Mouse (Mus musculus): Measurements from ENCODE around the gene Xpo6. TPM values are rescaled to one million over a fixed set of nuclear protein-coding genes. Genes with fewer than 3 reads are reported as not detected.

The Xpo6 gene
- total RNA-seq, 1 experiment from 2014 or later: 73.4 TPM

DNA sequence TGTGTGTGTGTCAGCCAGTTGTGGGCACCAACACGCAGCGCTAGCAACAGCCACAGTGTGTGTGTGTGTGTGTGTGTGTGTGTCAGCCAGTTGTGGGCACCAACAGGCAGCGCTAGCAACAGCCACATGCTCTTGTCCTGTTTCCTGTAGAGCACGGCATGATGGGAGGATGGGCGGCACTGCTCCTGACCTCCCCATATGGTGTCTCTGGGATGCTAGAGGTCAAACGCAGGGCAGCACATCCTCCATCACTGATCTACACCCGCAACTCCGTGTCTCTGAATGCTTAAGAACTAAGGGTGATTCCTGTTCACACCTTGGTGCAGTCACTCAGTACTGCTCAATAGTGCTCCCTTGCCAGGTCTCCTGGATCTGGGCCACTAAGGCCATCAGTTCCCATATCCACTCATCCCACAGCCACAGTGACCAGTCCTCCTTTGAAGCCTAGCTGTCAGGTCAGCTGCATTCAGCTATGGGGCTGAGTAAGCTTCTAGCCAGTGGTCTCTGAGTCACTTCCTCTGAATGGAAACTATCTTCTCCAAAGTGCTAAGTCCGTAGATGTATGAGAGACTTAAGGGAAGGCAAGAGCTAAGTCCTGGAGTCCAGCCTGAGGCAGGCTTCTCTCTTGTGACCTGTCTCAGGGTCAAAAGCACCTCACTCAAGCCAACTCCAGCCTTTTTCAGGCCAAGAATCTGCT, 102.9 kb downstream of the Xpo6 start:
- ATAC-seq (replicated peaks in 1 of 2; ENCODE audit: insufficient read depth in 1 of 2, low FRiP score in 2 of 2, low TSS enrichment in 1 of 2, low read depth in 1 of 2, poor library complexity in 2 of 2, severe bottlenecking in 2 of 2): no peak

DNA sequence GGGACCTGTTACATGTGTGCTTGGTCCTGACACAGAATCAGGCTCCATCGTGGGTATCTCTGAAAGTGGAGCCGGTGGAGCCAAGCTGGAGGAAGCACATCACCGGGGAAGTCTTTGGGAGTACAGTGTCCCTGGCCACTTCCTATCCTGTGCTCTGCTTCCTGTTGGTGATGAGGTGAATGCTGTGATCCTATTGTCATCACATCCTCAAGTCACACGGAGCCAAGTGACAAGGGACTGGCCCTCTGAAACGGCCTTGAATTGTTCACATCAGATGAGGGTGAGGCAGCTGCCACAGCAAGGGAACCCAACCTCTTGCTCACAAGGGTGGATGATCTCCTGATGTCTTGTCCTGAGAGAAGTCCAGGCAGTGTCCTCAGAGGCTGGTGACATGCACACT, 103.7 kb downstream of the Xpo6 start:
- peak in 1 of 2 experiments; percentile 33; a peak in 1 of 4 replicates for ATAC-seq (replicated peaks in 1 of 2; ENCODE audit: insufficient read depth in 1 of 2, low FRiP score in 2 of 2, low TSS enrichment in 1 of 2, low read depth in 1 of 2, poor library complexity in 2 of 2, severe bottlenecking in 2 of 2)

DNA sequence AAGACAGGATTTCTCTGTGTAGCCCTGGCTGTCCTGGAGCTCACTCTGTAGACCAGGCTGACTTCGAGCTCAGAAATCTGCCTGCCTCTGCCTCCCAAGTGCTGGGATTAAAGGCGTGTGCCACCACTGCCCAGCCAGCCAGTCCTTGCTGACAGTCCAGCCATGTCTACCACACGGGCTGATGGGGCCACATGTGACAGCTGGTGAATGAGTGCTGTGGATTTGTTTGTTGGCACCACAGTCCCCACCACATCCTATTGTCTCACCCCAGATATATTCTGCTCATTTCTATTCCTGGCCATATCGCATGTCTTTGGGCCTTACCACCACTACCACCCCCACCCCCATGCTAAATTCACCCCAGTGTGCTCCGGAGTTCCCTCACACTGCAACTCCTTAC, 105.6 kb downstream of the Xpo6 start:
- no peak for ATAC-seq (replicated peaks in 1 of 2; ENCODE audit: insufficient read depth in 1 of 2, low FRiP score in 2 of 2, low TSS enrichment in 1 of 2, low read depth in 1 of 2, poor library complexity in 2 of 2, severe bottlenecking in 2 of 2)

DNA sequence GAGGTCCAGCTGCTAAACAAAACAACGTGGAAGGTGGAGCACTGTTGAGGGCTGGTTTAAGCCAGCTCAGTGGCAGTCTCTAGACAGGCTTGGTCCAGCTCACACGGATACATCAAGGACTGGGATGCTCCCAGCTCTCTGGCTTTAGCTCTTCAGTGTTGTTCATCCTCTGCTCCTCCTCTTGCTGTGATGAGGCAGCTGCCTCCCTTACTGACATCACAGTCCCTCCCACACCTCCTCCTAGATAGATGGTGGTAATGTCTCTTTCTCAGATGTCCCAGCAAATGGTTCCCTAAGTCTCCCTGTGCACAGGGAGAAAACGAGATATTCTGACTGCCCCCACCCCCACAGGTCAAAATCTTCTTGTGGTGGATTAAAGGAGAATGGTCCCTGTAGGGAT, 107.1 kb downstream of the Xpo6 start:
- ATAC-seq (replicated peaks in 1 of 2; ENCODE audit: insufficient read depth in 1 of 2, low FRiP score in 2 of 2, low TSS enrichment in 1 of 2, low read depth in 1 of 2, poor library complexity in 2 of 2, severe bottlenecking in 2 of 2): no peak

DNA sequence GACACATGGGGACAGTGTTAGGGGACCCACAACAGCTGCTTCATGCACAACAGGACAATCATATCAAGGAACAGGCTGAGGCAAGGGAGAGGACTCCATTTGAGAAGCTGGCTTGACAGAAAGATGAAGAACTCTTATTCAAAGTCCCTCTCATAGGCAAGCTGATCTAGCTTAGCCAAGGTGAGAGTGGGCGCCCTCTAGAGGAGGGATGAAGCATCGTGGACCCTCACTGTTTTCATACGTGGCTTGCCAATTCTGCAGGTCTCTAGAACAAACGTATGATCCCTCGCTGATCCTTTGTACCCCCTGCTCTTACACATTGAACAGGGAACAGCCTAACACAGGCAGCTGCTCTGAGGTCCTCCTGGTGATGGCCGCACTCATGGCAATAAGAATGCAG, 110.5 kb downstream of the Xpo6 start:
- ATAC-seq (replicated peaks in 1 of 2; ENCODE audit: insufficient read depth in 1 of 2, low FRiP score in 2 of 2, low TSS enrichment in 1 of 2, low read depth in 1 of 2, poor library complexity in 2 of 2, severe bottlenecking in 2 of 2): peak; percentile 54 to 85; a peak in 2 of 4 replicates

DNA sequence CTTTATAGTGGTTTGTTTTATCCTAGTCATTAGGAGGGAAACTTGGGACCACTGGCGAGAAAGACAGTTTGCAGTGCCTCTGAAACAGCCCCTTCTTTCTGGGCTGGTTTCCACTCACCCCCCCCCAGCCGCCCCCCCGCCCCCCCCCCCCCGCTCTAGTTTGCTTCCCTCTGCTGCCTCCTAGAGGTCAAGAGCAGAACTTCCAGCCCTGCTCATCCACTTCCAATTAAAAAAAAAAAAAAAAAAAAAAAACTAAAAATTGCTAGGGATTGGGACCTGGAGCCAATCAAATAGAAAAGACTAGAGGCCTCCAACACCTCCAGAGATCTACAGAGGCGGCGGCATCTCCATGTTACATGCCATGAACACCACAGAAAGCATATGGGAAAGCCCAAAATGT, 112.1 kb downstream of the Xpo6 start:
- no peak for ATAC-seq (replicated peaks in 1 of 2; ENCODE audit: insufficient read depth in 1 of 2, low FRiP score in 2 of 2, low TSS enrichment in 1 of 2, low read depth in 1 of 2, poor library complexity in 2 of 2, severe bottlenecking in 2 of 2)

DNA sequence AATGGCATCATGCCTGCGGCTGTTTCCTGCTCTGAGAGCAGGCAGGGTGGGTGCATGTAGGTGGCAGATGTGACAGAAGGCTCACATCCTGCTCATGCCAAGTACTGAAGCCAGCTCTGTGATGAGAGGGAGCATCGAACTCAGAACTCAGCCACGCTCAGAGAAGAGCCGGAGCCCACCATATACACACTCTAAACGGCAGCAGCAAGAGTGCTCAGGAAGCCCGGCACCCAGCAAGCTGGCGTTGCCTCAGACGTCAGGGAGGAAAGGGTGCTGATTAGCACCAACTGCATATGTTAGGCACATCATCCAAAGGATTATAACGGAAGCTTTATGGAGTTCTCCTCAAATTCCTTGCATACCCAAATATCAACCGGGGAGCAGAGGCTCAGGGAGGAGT, 112.7 kb downstream of the Xpo6 start:
- ATAC-seq (replicated peaks in 1 of 2; ENCODE audit: insufficient read depth in 1 of 2, low FRiP score in 2 of 2, low TSS enrichment in 1 of 2, low read depth in 1 of 2, poor library complexity in 2 of 2, severe bottlenecking in 2 of 2): no peak

DNA sequence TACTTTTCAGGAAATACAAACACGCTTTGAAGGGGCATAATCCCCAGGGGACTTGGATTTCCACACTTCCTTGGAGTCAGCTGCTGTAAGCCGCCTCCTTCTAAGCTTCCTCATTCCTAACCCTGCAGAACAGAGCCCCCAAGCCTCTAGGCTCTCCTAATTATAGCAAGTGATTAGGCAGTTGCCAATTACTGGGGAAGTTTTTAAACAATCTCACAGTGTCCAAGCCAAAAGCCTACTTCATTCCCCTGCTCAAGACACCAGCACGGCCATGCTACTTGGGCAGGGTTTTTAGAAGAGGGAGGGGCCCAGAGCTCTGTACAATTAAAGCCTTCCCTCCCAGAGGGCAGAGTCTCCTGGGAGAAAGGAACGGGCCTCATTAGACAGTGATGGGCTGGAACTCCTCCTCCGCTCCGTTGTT, 114.0 kb downstream of the Xpo6 start:
- ATAC-seq (replicated peaks in 1 of 2; ENCODE audit: insufficient read depth in 1 of 2, low FRiP score in 2 of 2, low TSS enrichment in 1 of 2, low read depth in 1 of 2, poor library complexity in 2 of 2, severe bottlenecking in 2 of 2): no peak

DNA sequence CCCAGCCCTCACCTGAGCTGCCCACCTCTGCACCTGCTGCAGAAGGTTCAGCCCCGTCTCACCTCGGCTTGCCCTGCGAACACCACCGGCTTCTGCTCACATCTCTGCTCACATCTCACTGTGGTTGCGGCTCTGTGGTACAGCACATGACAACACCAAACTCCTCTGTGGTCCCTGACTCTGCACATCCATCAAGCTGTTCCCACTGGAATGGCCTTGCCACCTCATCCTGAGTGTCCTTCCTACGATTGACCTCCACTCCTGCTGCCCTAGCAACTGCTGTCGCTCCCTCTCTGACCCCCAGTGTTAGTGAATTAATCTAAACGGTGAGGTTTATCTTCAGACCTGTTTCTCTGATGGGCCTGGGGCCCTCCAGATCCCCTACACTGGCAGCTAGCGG, 115.1 kb downstream of the Xpo6 start:
- no peak for ATAC-seq (replicated peaks in 1 of 2; ENCODE audit: insufficient read depth in 1 of 2, low FRiP score in 2 of 2, low TSS enrichment in 1 of 2, low read depth in 1 of 2, poor library complexity in 2 of 2, severe bottlenecking in 2 of 2)

DNA sequence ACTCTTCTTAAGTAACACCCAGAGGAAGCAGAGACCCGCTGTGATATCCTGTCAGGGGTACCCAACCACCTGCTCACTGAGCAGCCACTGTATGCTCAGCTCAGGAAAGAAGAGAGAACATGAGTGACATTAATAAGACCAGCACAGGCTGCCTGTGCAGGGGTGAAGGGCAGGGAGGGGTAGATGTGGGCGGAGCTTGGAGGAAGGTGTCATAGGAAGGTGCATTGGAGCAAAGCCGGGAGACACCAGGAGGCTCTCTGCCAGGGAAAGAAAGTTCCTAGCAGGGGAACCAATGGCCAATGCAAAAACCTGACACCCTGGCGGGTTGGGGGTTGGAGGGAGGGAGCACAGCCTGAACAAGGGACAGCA, 116.3 kb downstream of the Xpo6 start:
- ATAC-seq (replicated peaks in 1 of 2; ENCODE audit: insufficient read depth in 1 of 2, low FRiP score in 2 of 2, low TSS enrichment in 1 of 2, low read depth in 1 of 2, poor library complexity in 2 of 2, severe bottlenecking in 2 of 2): no peak

DNA sequence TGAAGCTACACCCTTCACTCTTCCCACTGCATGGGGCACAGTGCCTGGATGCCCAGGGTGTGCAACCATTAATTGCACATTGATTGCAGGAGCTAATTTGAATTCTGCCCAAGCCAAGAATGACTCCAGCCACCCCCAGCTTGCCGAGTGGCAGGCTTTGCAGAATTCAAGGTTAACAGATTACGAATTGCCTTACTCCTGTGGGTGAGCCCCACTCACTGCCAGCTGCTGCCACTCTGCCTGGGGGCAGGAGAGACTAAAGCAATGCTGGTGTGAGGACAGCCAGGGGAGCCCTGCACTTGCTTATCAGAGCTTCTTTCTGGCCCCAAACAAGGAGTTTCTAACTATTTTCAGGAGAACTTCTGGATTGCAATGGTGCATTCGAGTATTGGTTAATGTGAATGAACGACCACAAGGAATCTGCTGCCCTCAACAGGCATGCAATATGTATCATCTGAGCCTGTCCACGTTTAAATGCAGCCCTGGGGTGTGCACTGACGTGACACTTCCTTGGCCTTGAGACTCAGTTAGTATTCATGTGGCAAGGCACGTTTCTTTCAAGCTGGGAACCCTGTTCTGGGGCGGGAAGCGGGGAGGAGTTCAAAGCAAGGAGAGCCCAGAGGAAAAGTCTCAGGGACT, 116.8 kb downstream of the Xpo6 start:
- ATAC-seq (replicated peaks in 1 of 2; ENCODE audit: insufficient read depth in 1 of 2, low FRiP score in 2 of 2, low TSS enrichment in 1 of 2, low read depth in 1 of 2, poor library complexity in 2 of 2, severe bottlenecking in 2 of 2): no peak

DNA sequence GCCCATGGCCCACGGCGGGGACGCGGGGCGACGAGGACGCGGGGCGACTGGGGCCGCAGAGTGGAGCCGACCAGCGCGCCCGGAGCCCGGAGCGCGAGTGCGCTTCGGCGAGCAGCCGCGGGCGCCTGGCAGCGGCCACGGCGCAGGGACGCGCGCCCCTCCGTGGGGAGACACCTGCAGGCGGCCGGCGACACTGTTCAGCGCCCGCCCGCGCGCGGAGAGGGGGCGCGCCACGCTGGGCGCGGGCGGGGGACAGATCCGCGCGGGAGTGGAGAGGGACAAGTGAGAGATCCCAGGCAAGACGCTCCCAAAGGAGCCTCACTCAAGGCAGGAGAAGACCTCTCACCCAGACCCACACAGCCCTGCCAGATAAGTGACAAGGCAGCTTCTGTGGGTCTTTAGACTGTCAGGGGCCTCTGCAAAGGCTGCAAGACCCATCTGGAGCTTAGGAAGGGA, 118.0 kb downstream of the Xpo6 start, which contains the start of gene Gsg1l:
Gene Gsg1l, minus strand, starts transcription at position 126 of the 456 bp plus-strand sequence.
- ATAC-seq (replicated peaks in 1 of 2; ENCODE audit: insufficient read depth in 1 of 2, low FRiP score in 2 of 2, low TSS enrichment in 1 of 2, low read depth in 1 of 2, poor library complexity in 2 of 2, severe bottlenecking in 2 of 2): no peak

DNA sequence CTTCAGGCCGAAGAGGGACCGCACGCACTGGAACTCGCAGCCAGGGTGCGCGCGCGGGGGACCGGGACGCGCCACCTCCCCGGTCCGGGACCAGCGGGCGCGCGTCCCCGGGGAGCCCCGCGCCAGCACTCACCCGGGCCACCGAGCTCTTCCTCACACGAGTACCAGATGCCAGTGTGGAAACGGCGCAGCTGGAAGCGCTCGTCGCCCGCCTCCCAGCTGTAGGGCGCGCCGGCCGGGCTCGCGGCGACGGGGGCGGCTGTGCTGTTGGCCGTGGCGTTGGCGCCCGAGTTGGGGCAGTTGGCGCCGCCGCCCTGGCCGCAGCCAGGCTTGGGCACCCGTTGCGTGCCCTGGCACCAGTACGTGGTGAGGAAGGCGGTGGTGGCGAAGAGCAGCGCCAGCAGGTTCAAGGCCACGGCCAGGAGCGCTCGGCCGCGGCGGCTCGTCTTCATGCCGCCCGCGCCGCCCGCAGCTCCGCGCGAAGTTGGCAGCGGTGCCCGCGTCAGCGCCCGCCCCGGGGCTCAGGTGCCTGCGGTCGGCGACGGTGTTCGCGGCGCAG, 118.5 kb downstream of the Xpo6 start:
- ATAC-seq (replicated peaks in 1 of 2; ENCODE audit: insufficient read depth in 1 of 2, low FRiP score in 2 of 2, low TSS enrichment in 1 of 2, low read depth in 1 of 2, poor library complexity in 2 of 2, severe bottlenecking in 2 of 2): no peak

DNA sequence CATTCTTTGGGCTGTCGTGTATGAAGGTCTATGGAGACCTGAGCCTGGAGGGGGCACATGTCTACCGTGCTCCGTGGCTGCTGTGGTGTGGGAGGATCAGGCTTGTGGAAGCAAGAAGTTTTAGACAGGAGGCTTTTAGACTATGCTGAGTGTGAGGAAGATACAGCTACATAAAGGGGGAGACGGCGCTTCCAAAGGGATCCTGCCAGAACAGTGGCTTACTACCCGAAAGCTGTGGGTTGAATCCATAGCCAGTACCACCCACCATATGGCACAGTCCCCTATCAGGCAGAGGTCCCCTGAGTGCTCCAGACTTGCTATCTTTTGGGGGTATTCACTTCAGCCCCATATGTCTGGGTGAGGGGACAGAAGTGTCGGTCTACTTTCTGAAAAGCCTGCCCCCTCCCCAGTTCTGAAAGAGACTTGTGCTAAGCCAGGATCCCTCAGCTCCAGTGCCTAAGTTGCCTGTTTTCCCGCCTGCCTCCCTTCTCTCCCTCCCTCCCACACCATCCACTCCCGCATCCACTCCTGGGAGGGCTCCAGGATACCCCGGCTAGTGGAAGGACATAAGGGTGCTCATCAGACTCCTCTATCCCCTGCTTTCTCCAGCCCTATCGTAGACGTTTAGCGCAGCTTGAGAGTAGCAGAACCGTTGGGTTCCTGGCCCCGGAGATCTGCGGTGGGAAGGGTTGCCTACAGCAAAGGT, 119.2 kb downstream of the Xpo6 start:
- ATAC-seq (replicated peaks in 1 of 2; ENCODE audit: insufficient read depth in 1 of 2, low FRiP score in 2 of 2, low TSS enrichment in 1 of 2, low read depth in 1 of 2, poor library complexity in 2 of 2, severe bottlenecking in 2 of 2): no peak

DNA sequence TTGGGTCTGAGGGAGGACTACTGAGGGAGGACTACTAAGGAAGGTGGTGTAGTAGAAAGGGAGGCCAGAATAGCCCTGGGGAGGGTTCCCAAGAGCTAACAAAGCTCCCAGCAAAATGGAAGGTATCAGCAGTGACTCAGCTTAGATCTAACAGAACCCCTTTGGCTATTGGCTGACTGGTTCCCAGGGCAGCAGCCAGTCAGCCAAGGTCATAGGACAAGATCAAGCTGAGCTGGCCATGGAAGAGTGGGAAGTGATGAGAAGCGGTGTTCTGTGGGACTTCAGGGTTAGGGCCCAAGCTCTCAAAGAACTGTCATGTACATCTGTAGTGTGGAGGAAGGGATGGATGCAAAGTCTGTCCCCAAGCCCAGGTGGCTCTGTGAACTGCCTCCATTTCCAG, 123.4 kb downstream of the Xpo6 start:
- no peak for ATAC-seq (replicated peaks in 1 of 2; ENCODE audit: insufficient read depth in 1 of 2, low FRiP score in 2 of 2, low TSS enrichment in 1 of 2, low read depth in 1 of 2, poor library complexity in 2 of 2, severe bottlenecking in 2 of 2)

DNA sequence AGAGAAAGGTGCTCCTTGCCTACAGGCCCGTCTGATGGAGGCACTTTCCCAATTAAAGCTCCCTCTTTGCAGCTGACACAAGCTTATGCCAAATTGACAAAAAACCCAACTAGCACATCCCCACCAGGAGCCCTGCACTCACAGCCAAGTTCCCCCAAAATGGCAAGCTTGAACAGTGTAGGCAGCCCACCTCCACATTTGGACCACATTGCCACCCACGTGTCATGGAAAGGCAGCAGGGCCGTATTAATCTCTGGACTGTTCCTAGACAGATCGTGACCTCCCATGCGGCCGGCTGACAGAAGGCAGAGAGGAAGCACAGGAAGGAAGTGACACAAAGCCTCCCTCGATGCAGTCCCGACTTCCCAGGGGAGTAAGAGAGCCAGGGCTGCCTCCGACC, 125.2 kb downstream of the Xpo6 start:
- ATAC-seq (replicated peaks in 1 of 2; ENCODE audit: insufficient read depth in 1 of 2, low FRiP score in 2 of 2, low TSS enrichment in 1 of 2, low read depth in 1 of 2, poor library complexity in 2 of 2, severe bottlenecking in 2 of 2): no peak

DNA sequence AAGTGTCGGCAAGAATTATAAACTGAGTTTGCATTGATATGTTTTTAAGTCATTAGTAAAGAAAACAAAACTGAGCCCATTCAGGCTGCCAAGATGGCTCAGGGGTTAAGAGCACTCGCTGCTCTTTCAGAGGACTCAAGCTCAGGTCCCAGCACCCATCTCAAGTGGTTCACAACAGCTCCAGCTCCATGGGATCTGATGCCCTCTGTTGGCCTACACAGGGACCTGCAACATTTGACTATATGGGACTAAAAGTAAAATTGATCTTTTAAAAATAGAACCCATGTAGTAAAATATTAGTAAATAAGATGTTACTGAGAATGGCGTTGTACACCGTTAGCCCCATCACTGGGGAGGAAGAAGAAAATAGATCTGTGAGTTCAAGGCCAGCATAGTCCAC, 130.0 kb downstream of the Xpo6 start:
- no peak for ATAC-seq (replicated peaks in 1 of 2; ENCODE audit: insufficient read depth in 1 of 2, low FRiP score in 2 of 2, low TSS enrichment in 1 of 2, low read depth in 1 of 2, poor library complexity in 2 of 2, severe bottlenecking in 2 of 2)

DNA sequence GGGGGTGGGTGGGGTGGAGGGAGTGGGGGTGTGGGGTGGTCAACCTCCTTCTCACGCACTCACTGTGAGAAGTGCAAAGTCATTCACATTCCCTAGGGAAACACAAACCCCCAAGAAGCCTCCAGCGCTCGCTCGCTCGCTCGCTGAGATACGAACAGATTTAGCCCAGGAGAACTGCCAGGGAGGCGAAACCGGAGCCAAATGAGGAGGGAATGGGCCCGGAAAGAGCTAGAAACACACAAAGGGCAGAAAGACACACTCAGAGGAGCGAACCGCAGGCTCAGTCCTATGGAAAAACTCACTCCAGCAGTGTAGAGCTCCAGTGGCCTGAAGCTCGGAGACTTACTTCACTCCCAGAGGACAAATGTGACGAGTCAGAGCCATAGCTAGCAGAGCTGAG, 133.5 kb downstream of the Xpo6 start:
- no peak for ATAC-seq (replicated peaks in 1 of 2; ENCODE audit: insufficient read depth in 1 of 2, low FRiP score in 2 of 2, low TSS enrichment in 1 of 2, low read depth in 1 of 2, poor library complexity in 2 of 2, severe bottlenecking in 2 of 2)

Data from hematopoietic stem cell, adult 5-6 weeks (primary cell).